Mouse (Mus musculus) myocyte (in vitro differentiated cells): Measurements from ENCODE around the gene Slc30a7. TPM values are rescaled to one million over a fixed set of nuclear protein-coding genes. Genes with fewer than 3 reads are reported as not detected.

Source experiments
- H3K27me3 ChIP-seq: one replicate; pipeline ENCODE4 v1.6.1; 2011; ENCODE audit not compliant: control insufficient read depth, insufficient read depth, insufficient read length
- H3K36me3 ChIP-seq: one replicate; pipeline ENCODE4 v1.6.1; 2011; ENCODE audit not compliant: control insufficient read depth, insufficient read depth
- H3K4me2 ChIP-seq: one replicate; pipeline ENCODE4 v1.6.1; 2011; ENCODE audit warnings: low read depth, control low read depth
- H3K4me3 ChIP-seq: one replicate; pipeline ENCODE4 v1.5.1; 2011; ENCODE audit warnings: mild to moderate bottlenecking, control low read depth, moderate library complexity
- H3K79me2 ChIP-seq: one replicate; pipeline ENCODE4 v1.6.1; 2011; ENCODE audit not compliant: control insufficient read depth, insufficient read depth
- H3ac ChIP-seq: one replicate; pipeline ENCODE4 v1.6.1; 2011; ENCODE audit not compliant: control insufficient read depth, insufficient read length
- CEBPB ChIP-seq: IDR thresholded peaks from 2 replicates; pipeline ENCODE4 v1.6.1; 2011; ENCODE audit warnings: mild to moderate bottlenecking, moderate library complexity; ENCODE audit not compliant: poor library complexity, insufficient read depth, severe bottlenecking
- E2F4 ChIP-seq: IDR thresholded peaks from one replicate; pipeline ENCODE4 v1.6.1; 2011; ENCODE audit warnings: mild to moderate bottlenecking, control low read depth, moderate library complexity; ENCODE audit not compliant: insufficient read depth
- MAX ChIP-seq: IDR thresholded peaks from one replicate; pipeline ENCODE4 v1.6.1; 2011; ENCODE audit warnings: low read depth, mild to moderate bottlenecking, control low read depth
- MYOD1 ChIP-seq, 3 experiments: IDR thresholded peaks; one replicate each; pipeline ENCODE4 v1.6.1; 2011; ENCODE audit warnings: control low read depth in 2 of 3, low read depth in 2 of 3, mild to moderate bottlenecking in 2 of 3, moderate library complexity in 1 of 3; ENCODE audit not compliant: insufficient read length in 2 of 3, control insufficient read depth in 1 of 3
- MYOG ChIP-seq, 3 experiments: IDR thresholded peaks; one replicate each; pipeline ENCODE4 v1.6.1; 2011; ENCODE audit warnings: control low read depth in 2 of 3, low read depth in 2 of 3, mild to moderate bottlenecking in 2 of 3; ENCODE audit not compliant: insufficient read length in 2 of 3, control insufficient read depth in 1 of 3, insufficient read depth in 1 of 3
- POLR2A ChIP-seq: IDR thresholded peaks from one replicate; pipeline ENCODE4 v1.6.1; 2011; ENCODE audit warnings: low read depth, mild to moderate bottlenecking, control low read depth, moderate library complexity; ENCODE audit not compliant: insufficient read length
- POLR2AphosphoS2 ChIP-seq: IDR thresholded peaks from one replicate; pipeline ENCODE4 v1.6.1; 2011; ENCODE audit warnings: low read depth, control low read depth; ENCODE audit not compliant: insufficient read length
- REST ChIP-seq: IDR thresholded peaks from one replicate; pipeline ENCODE4 v1.6.1; 2011; ENCODE audit warnings: mild to moderate bottlenecking, control low read depth, moderate library complexity; ENCODE audit not compliant: insufficient read depth, insufficient read length
- SRF ChIP-seq: IDR thresholded peaks from one replicate; pipeline ENCODE4 v1.6.1; 2011; ENCODE audit warnings: low read depth; ENCODE audit not compliant: control insufficient read depth, insufficient read length
- TCF12 ChIP-seq: IDR thresholded peaks from one replicate; pipeline ENCODE4 v1.6.1; 2011; ENCODE audit warnings: mild to moderate bottlenecking, control low read depth; ENCODE audit not compliant: poor library complexity, insufficient read depth, severe bottlenecking
- TCF3 ChIP-seq: IDR thresholded peaks from one replicate; pipeline ENCODE4 v1.6.1; 2011; ENCODE audit warnings: low read depth, control low read depth; ENCODE audit not compliant: insufficient read length
- USF1 ChIP-seq: IDR thresholded peaks from one replicate; pipeline ENCODE4 v1.6.1; 2011; ENCODE audit warnings: low read depth, mild to moderate bottlenecking, control low read depth, moderate library complexity
- polyA plus RNA-seq: library from polyadenylated mRNA; unstranded; fragments of >200 nt; fragmentation: generic; extraction: Trizol; gene quantifications from one replicate; pipeline ENCODE4 v1.2.1, GENCODE M21; 2012; ENCODE audit warnings: missing spikeins

Gene Slc30a7
- polyA plus RNA-seq, 1 experiment, result 3.9 TPM

GRCm38 (mm10) chr3:115968745-115969530, 38.3 kb downstream of the Slc30a7 start:
- peak overlapping the region; percentile 69 for H3K4me2 ChIP-seq
- no peak overlapping the region for H3K4me3 ChIP-seq
- no peaks in the 10 kb centered on the region for H3K79me2 ChIP-seq
- TF ChIP-seq POLR2A (no peak), MYOG (IDR thresholded peaks at IDR 0.05; ENCODE audit: control insufficient read depth in 1 of 3, insufficient read depth in 1 of 3, insufficient read length in 2 of 3, low read depth in 2 of 3) (peak in 2 of 3 experiments; percentile 78 to 79), E2F4 (no peak), MYOD1 (IDR thresholded peaks at IDR 0.05; ENCODE audit: control insufficient read depth in 1 of 3, insufficient read length in 2 of 3, low read depth in 2 of 3) (peak; percentile 52 to 85 (median 77))
- no peak overlapping the region for H3ac ChIP-seq
- no peaks in the 10 kb centered on the region for H3K36me3 ChIP-seq
- no peaks in the 10 kb centered on the region for H3K27me3 ChIP-seq

GRCm38 (mm10) chr3:115964071-115964470, 43.1 kb downstream of the Slc30a7 start:
- Histone ChIP-seq H3ac (no peak overlapping the region), H3K36me3 (peaks cover 4% of the 10 kb centered on the region), H3K27me3 (no peaks in the 10 kb centered on the region), H3K79me2 (no peaks in the 10 kb centered on the region), H3K4me3 (no peak overlapping the region), H3K4me2 (no peak overlapping the region)
- TF ChIP-seq MYOD1 (IDR thresholded peaks at IDR 0.05; ENCODE audit: control insufficient read depth in 1 of 3, insufficient read length in 2 of 3, low read depth in 2 of 3) (no peak), MYOG (IDR thresholded peaks at IDR 0.05; ENCODE audit: control insufficient read depth in 1 of 3, insufficient read depth in 1 of 3, insufficient read length in 2 of 3, low read depth in 2 of 3) (no peak), E2F4 (no peak), SRF (no peak), CEBPB (no peak), POLR2A (no peak), TCF3 (no peak), USF1 (no peak), POLR2AphosphoS2 (no peak), MAX (no peak), REST (no peak), TCF12 (no peak)

DNA sequence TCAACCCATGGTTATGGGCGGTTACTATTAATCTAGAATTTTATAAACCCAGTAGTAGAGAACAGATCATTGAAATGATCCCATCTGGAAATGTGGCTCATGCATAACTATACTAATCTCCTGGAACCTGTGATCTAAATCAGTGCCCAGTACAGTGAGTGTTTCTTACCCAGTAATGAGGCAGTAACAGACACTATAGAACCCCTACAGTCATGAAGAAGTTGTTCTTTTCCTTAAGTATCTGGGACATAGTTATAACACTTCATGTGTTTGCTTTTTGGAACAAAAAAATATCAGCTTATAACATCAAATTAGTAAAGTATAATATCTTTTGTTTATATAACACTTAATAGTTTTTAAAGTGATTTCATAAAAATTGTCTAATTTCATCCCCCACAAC, 43.6 kb downstream of the Slc30a7 start:
- no peak for TF ChIP-seq MYOG (IDR thresholded peaks at IDR 0.05; ENCODE audit: control insufficient read depth in 1 of 3, insufficient read depth in 1 of 3, insufficient read length in 2 of 3, low read depth in 2 of 3)
- TF ChIP-seq TCF3, result no peak
- no peak for TF ChIP-seq REST
- no peak for TF ChIP-seq POLR2A
- TF ChIP-seq USF1, result no peak
- no peak for TF ChIP-seq POLR2AphosphoS2
- TF ChIP-seq TCF12, result no peak
- no peak for TF ChIP-seq CEBPB
- no peak for TF ChIP-seq E2F4
- TF ChIP-seq MYOD1 (IDR thresholded peaks at IDR 0.05; ENCODE audit: control insufficient read depth in 1 of 3, insufficient read length in 2 of 3, low read depth in 2 of 3), result no peak
- no peak for TF ChIP-seq MAX
- H3K4me3 ChIP-seq, result no peak overlapping the region
- H3K36me3 ChIP-seq, result peaks cover 7% of the 10 kb centered on the region
- H3ac ChIP-seq, result no peak overlapping the region
- no peaks in the 10 kb centered on the region for H3K79me2 ChIP-seq
- H3K4me2 ChIP-seq, result no peak overlapping the region
- no peaks in the 10 kb centered on the region for H3K27me3 ChIP-seq

DNA sequence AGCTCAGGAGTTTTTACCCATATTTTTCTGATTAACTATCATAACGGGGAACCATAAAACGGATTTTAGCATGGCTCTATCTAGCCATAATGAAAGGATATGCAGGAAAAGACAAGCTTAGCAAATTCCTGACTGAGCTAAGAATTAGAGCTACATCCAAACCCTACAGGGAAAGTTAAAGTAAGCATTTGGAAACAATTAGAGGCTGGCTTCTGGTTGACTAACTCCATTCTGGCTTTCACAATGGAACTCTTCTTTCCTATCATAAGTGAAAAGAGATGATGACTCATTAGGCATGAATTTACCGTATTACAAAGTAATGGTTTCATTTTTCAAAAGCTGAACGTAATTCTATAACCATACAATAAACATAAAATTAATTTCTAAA, 45.2 kb downstream of the Slc30a7 start:
- H3K36me3 ChIP-seq, result peaks cover 17% of the 10 kb centered on the region
- no peaks in the 10 kb centered on the region for H3K79me2 ChIP-seq
- peak overlapping the region; percentile 81 for H3K4me2 ChIP-seq
- no peak overlapping the region for H3ac ChIP-seq
- no peaks in the 10 kb centered on the region for H3K27me3 ChIP-seq
- peak; percentile 49; the same call in 1 of the 2 replicates for TF ChIP-seq CEBPB
- TF ChIP-seq MAX, result no peak
- H3K4me3 ChIP-seq, result no peak overlapping the region

DNA sequence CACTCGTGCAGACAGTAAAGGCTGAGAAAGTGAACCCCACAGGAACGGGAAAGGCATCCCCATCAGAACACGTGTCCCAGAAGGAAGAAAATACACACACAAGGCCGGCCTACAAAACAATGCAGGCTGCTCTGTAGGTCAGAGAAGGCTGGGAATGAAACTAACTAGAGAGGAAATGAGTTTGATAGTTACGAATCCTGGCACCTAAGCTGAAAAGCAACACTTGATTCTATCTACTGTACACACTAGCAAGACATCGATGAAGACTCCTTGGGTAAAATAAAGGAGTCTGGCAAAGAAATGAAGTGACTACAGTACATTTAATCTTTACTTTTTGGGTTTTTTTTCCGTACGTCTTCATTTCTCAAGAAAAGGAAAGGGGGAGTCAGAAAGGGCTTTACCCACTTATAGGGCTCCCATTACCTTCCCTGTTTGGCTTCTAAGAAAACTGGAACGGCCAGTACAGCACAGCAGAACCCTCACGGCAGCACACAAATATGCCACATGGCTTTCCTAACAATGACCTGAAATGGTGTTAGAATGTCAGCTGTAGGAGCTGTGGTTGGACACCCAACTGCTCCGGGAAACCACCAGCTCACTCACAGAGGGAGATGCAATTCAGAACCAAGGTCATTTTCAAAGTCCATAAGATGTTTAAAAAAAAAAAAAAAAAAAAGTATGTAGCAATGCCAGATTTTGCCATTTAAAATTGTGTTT, 45.7 kb downstream of the Slc30a7 start:
- no peak overlapping the region for H3K4me3 ChIP-seq
- no peaks in the 10 kb centered on the region for H3K27me3 ChIP-seq
- TF ChIP-seq POLR2A (no peak), E2F4 (no peak), CEBPB (no peak), TCF12 (no peak), POLR2AphosphoS2 (no peak), USF1 (peak; percentile 27), MYOD1 (IDR thresholded peaks at IDR 0.05; ENCODE audit: control insufficient read depth in 1 of 3, insufficient read length in 2 of 3, low read depth in 2 of 3) (peak in 1 of 3 experiments; percentile 19), SRF (no peak), MYOG (IDR thresholded peaks at IDR 0.05; ENCODE audit: control insufficient read depth in 1 of 3, insufficient read depth in 1 of 3, insufficient read length in 2 of 3, low read depth in 2 of 3) (no peak), MAX (no peak), REST (no peak)
- no peak overlapping the region for H3ac ChIP-seq
- H3K79me2 ChIP-seq, result no peaks in the 10 kb centered on the region
- peak overlapping the region; percentile 81 for H3K4me2 ChIP-seq
- peaks cover 21% of the 10 kb centered on the region for H3K36me3 ChIP-seq
